Mouse (Mus musculus) naive thymus-derived CD4-positive, alpha-beta T cell, adult 2 months (primary cell): ENCODE results near the gene Mn1.

Source experiments
- DNase-seq: peaks from one replicate; pipeline ENCODE4 v3.0.0-alpha.2; 2011; ENCODE audit warnings: low read depth

Gene Mn1

GRCm38 (mm10) chr5:111489022-111489616 is 72.0 kb downstream of the Mn1 start:
- DNase-seq: peak; percentile 24

- no peak for DNase-seq
Measured at GRCm38 (mm10) chr5:111490599-111490998, 73.4 kb downstream of the Mn1 start.

GRCm38 (mm10) chr5:111491485-111491884 is 74.3 kb downstream of the Mn1 start:
- no peak for DNase-seq

GRCm38 (mm10) chr5:111500036-111500435 is 82.9 kb downstream of the Mn1 start:
- no peak for DNase-seq

- no peak for DNase-seq
Measured at GRCm38 (mm10) chr5:111501691-111502441, 84.7 kb downstream of the Mn1 start.

GRCm38 (mm10) chr5:111505241-111505640 is 88.1 kb downstream of the Mn1 start:
- DNase-seq: no peak

- DNase-seq: peak; percentile 34
Measured at GRCm38 (mm10) chr5:111505824-111506223, 88.7 kb downstream of the Mn1 start.

- DNase-seq: no peak
Measured at GRCm38 (mm10) chr5:111506410-111506809, 89.2 kb downstream of the Mn1 start.
